Comparison of ENCODE assay signal across 8 mouse cellular contexts in genomic region chr5:24347186-24347875, GRCm38 (mm10). TPM values are rescaled to one million over a fixed set of nuclear protein-coding genes. Genes with fewer than 3 reads are reported as not detected.
DNase-seq lines count a peak whose midpoint lies in the region; ATAC-seq and TF ChIP-seq lines count a peak whose summit lies in the region.
"Had no signal": no experiment of that assay in that cellular context is flagged by ENCODE, and none has a peak within 500 bp of the region (broad histone marks: within the 10 kb centered on the region; RNA-seq: fewer than 3 reads in every experiment).

No protein-coding gene starts in this region.

- no peaks in the 10 kb centered on the region for H3K36me3 ChIP-seq in hindbrain, postnatal 0 days (ENCODE audit: insufficient read depth, low read length)
- 0 out of 2 replicates have a peak, but pooled peaks cover 12% of the 10 kb centered on the region for H3K36me3 ChIP-seq in midbrain, embryonic 13.5 days

- no peaks in the 10 kb centered on the region for H3K27me3 ChIP-seq in hindbrain, postnatal 0 days (ENCODE audit: insufficient read depth, low read length)
- H3K27me3 ChIP-seq in midbrain, embryonic 13.5 days, result peaks cover 21% of the 10 kb centered on the region

- peak; percentile 45 for DNase-seq in testis, postnatal 10 days (ENCODE audit: low spot score)
- no peak for DNase-seq in testis, postnatal 14 days (ENCODE audit: low spot score)
- no peak for DNase-seq in hindbrain, postnatal 0 days (ENCODE audit: low spot score)
- DNase-seq in gastrocnemius, adult 18-20 months (ENCODE audit: low spot score), result no peak
- DNase-seq in gastrocnemius, postnatal 10 days, result no peak
- DNase-seq in urinary bladder, postnatal 10 days (ENCODE audit: low spot score), result no peak

- no peaks in the 10 kb centered on the region for H3K9me3 ChIP-seq in hindbrain, postnatal 0 days (ENCODE audit: low read length)
- no peaks in the 10 kb centered on the region for H3K9me3 ChIP-seq in midbrain, embryonic 13.5 days

- H3K4me1 ChIP-seq in hindbrain, postnatal 0 days (ENCODE audit: insufficient read depth, low read length), result peaks cover 32% of the 10 kb centered on the region
- H3K4me1 ChIP-seq in midbrain, embryonic 13.5 days (replicated peaks), result peaks cover 81% of the 10 kb centered on the region

- no peak for TF ChIP-seq CTCF in hindbrain, postnatal 0 days (IDR thresholded peaks at IDR 0.05; ENCODE audit: low read depth)

- peak overlapping the region; percentile 99 for H3K4me2 ChIP-seq in hindbrain, postnatal 0 days (ENCODE audit: low read depth, low read length)
- peak overlapping the region; percentile 99 for H3K4me2 ChIP-seq in midbrain, embryonic 13.5 days (replicated peaks)

- 0 out of 2 replicates have a peak overlapping the region, but pooled peaks have one; percentile 33 for H3K9ac ChIP-seq in hindbrain, postnatal 0 days (replicated peaks; ENCODE audit: low read length)
- peak overlapping the region; percentile 76; the same call in 1 of the 2 replicates for H3K9ac ChIP-seq in midbrain, embryonic 13.5 days (replicated peaks)

- H3K27ac ChIP-seq in hindbrain, postnatal 0 days, result no peak overlapping the region
- 0 out of 2 replicates have a peak overlapping the region, but pooled peaks have one; percentile 65 for H3K27ac ChIP-seq in midbrain, embryonic 13.5 days

- H3K4me3 ChIP-seq in hindbrain, postnatal 0 days (ENCODE audit: low read length), result no peak overlapping the region
- peak overlapping the region; percentile 53 for H3K4me3 ChIP-seq in midbrain, embryonic 13.5 days (replicated peaks)

- no peak for ATAC-seq in hindbrain, postnatal 0 days
- no peak for ATAC-seq in midbrain, embryonic 13.5 days

- 65% methylated on average over 7 of the region's 7 CpGs for WGBS in hindbrain, postnatal 0 days
- 58% methylated on average over 7 of the region's 7 CpGs for WGBS in midbrain, embryonic 13.5 days

RNA-seq across cellular contexts. Expression of gene Kcnh2, which starts 4.1 kb away (rescaled TPM):
- 55.9 and 70.5 TPM in 2 replicates for total RNA-seq in hindbrain, postnatal 0 days (2014; rRNA removed)
- polyA plus RNA-seq in hindbrain, postnatal 0 days (2015; fragmentation: Nextera tagmentation; extraction: Ambion mirVana), result 10.8 and 11.5 TPM in 2 replicates
- polyA plus RNA-seq in midbrain, embryonic 13.5 days (2015; fragmentation: Nextera tagmentation; extraction: Ambion mirVana), result 9.0 and 10.3 TPM in 2 replicates
- 1 to 10 TPM; 1.1 to 1.5 TPM for total RNA-seq in gastrocnemius, adult 18-20 months (2021)
- 10 to 100 TPM in 1 of 2 experiments, 1 to 10 TPM in 1; 5.4 to 10.8 TPM for total RNA-seq in gastrocnemius, postnatal 10 days (2021)
- total RNA-seq: megakaryocyte, adult 5-6 weeks had no signal

RNA-seq across cellular contexts. Expression of gene Nos3, which starts 17.3 kb away (rescaled TPM):
- total RNA-seq in hindbrain, postnatal 0 days (2014; rRNA removed), result 8.7 and 13.3 TPM in 2 replicates
- polyA plus RNA-seq in hindbrain, postnatal 0 days (2015; fragmentation: Nextera tagmentation; extraction: Ambion mirVana), result 7.2 and 7.4 TPM in 2 replicates
- polyA plus RNA-seq in midbrain, embryonic 13.5 days (2015; fragmentation: Nextera tagmentation; extraction: Ambion mirVana), result 7.0 and 7.8 TPM in 2 replicates
- total RNA-seq in gastrocnemius, adult 18-20 months (2021), result 1 to 10 TPM; 4.3 to 8.1 TPM
- 10 to 100 TPM in 1 of 2 experiments, 1 to 10 TPM in 1; 7.7 to 11.2 TPM for total RNA-seq in gastrocnemius, postnatal 10 days (2021)

RNA-seq across cellular contexts. Expression of gene Atg9b, which starts 44.6 kb away (rescaled TPM):
- 8.8 and 9.8 TPM in 2 replicates for total RNA-seq in hindbrain, postnatal 0 days (2014; rRNA removed)
- polyA plus RNA-seq in hindbrain, postnatal 0 days (2015; fragmentation: Nextera tagmentation; extraction: Ambion mirVana), result 5.1 and 6.1 TPM in 2 replicates
- polyA plus RNA-seq in midbrain, embryonic 13.5 days (2015; fragmentation: Nextera tagmentation; extraction: Ambion mirVana), result 0.39 and 0.69 TPM in 2 replicates
- total RNA-seq in gastrocnemius, adult 18-20 months (2021), result under 1 TPM; 0.16 to 0.19 TPM
- under 1 TPM; 0.23 to 0.26 TPM for total RNA-seq in gastrocnemius, postnatal 10 days (2021)

RNA-seq across cellular contexts. Expression of gene Abcb8, which starts 46.1 kb away (rescaled TPM):
- 63.2 and 90.6 TPM in 2 replicates for total RNA-seq in hindbrain, postnatal 0 days (2014; rRNA removed)
- polyA plus RNA-seq in hindbrain, postnatal 0 days (2015; fragmentation: Nextera tagmentation; extraction: Ambion mirVana), result 41.9 and 43.5 TPM in 2 replicates
- 50.2 and 51.5 TPM in 2 replicates for polyA plus RNA-seq in midbrain, embryonic 13.5 days (2015; fragmentation: Nextera tagmentation; extraction: Ambion mirVana)
- 10 to 100 TPM; 30.4 to 40.3 TPM for total RNA-seq in gastrocnemius, adult 18-20 months (2021)
- total RNA-seq in gastrocnemius, postnatal 10 days (2021), result 10 to 100 TPM; 35.9 to 45.5 TPM
